Mouse (Mus musculus): ENCODE measurements around the gene Pex6.
A peak's percentile ranks its signal among the peaks of the same experiment; 100 is the strongest.

GRCm38 (mm10) chr17:46680760-46681373 lies 30.4 kb upstream of the Pex6 start, which contains the start of gene Klhdc3:
- no peak for TF ChIP-seq MAFK (IDR thresholded peaks at IDR 0.05; ENCODE audit: borderline replicate concordance, low read depth, low read length)
- TF ChIP-seq USF1 (IDR thresholded peaks at IDR 0.05; ENCODE audit: low read depth, low read length): peak; percentile 55
- TF ChIP-seq NRF1 (IDR thresholded peaks at IDR 0.05; ENCODE audit: insufficient read depth, low read depth, low read length, poor library complexity, severe bottlenecking): peak; percentile 84
- TF ChIP-seq POLR2A (IDR thresholded peaks at IDR 0.05; ENCODE audit: control insufficient read depth in 1 of 2, insufficient read depth in 1 of 2, low read depth in 1 of 2, low read length in 2 of 2, poor library complexity in 1 of 2): peak; percentile 34 to 68; a peak in 3 of 4 replicates
- TF ChIP-seq CTCF (IDR thresholded peaks at IDR 0.05 in 2 of 3, conservative IDR thresholded peaks at IDR 0.05 in 1 of 3; ENCODE audit: control insufficient read depth in 1 of 3, insufficient read depth in 1 of 3, low read depth in 2 of 3, low read length in 3 of 3, poor library complexity in 1 of 3, severe bottlenecking in 1 of 3): no peak
- TF ChIP-seq E2F4 (IDR thresholded peaks at IDR 0.05; ENCODE audit: borderline replicate concordance, low read depth, low read length): no peak
- no peak for TF ChIP-seq ZC3H11A (IDR thresholded peaks at IDR 0.05; ENCODE audit: low read depth, low read length)
